22 mouse cellular contexts compared by ENCODE assay signal in genomic region chr1:155090736-155091135, GRCm38 (mm10). TPM values are rescaled to one million over a fixed set of nuclear protein-coding genes. Genes with fewer than 3 reads are reported as not detected.
DNase-seq lines count a peak whose midpoint lies in the region; ATAC-seq and TF ChIP-seq lines count a peak whose summit lies in the region.
"Had no signal": no experiment of that assay in that cellular context is flagged by ENCODE, and none has a peak within 500 bp of the region (broad histone marks: within the 10 kb centered on the region; RNA-seq: fewer than 3 reads in every experiment).

No protein-coding gene starts in this region.

- H3K9ac ChIP-seq in stomach, embryonic 15.5 days = no peak overlapping the region
- no peak overlapping the region for H3K9ac ChIP-seq in stomach, postnatal 0 days (ENCODE audit: low read length)
- H3K9ac ChIP-seq in limb, embryonic 13.5 days = no peak overlapping the region
- no peak overlapping the region for H3K9ac ChIP-seq in midbrain, embryonic 15.5 days
- H3K9ac ChIP-seq: forebrain, postnatal 0 days; hindbrain, embryonic 13.5 days; liver, embryonic 14.5 days; lung, embryonic 14.5 days had no signal

- ATAC-seq in stomach, embryonic 15.5 days (ENCODE audit: insufficient read depth, low FRiP score, low read depth) = no peak
- no peak for ATAC-seq in stomach, postnatal 0 days (ENCODE audit: low FRiP score, low TSS enrichment)
- ATAC-seq in limb, embryonic 13.5 days (ENCODE audit: low FRiP score, low read depth) = no peak
- ATAC-seq in midbrain, embryonic 15.5 days (replicated peaks) = no peak
- ATAC-seq: forebrain, postnatal 0 days had no signal

- no peaks in the 10 kb centered on the region for H3K9me3 ChIP-seq in stomach, embryonic 15.5 days
- no peaks in the 10 kb centered on the region for H3K9me3 ChIP-seq in stomach, postnatal 0 days (ENCODE audit: control insufficient read depth, low read length)
- no peaks in the 10 kb centered on the region for H3K9me3 ChIP-seq in embryonic facial prominence, embryonic 10.5 days
- no peaks in the 10 kb centered on the region for H3K9me3 ChIP-seq in limb, embryonic 13.5 days
- no peaks in the 10 kb centered on the region for H3K9me3 ChIP-seq in midbrain, embryonic 15.5 days
- H3K9me3 ChIP-seq: hindbrain, embryonic 13.5 days; midbrain, embryonic 10.5 days had no signal

- H3K36me3 ChIP-seq in stomach, embryonic 15.5 days = no peaks in the 10 kb centered on the region
- H3K36me3 ChIP-seq in stomach, postnatal 0 days (ENCODE audit: control insufficient read depth, insufficient read depth, low read length) = no peaks in the 10 kb centered on the region
- peaks cover 10% of the 10 kb centered on the region for H3K36me3 ChIP-seq in embryonic facial prominence, embryonic 10.5 days (replicated peaks)
- peaks cover 7% of the 10 kb centered on the region for H3K36me3 ChIP-seq in limb, embryonic 13.5 days
- no peaks in the 10 kb centered on the region for H3K36me3 ChIP-seq in midbrain, embryonic 15.5 days (replicated peaks)
- H3K36me3 ChIP-seq: hindbrain, embryonic 13.5 days had no signal

- no peak for TF ChIP-seq CTCF in stomach, postnatal 0 days (IDR thresholded peaks at IDR 0.05; ENCODE audit: low read depth)

- WGBS in stomach, embryonic 15.5 days = 65% methylated on average over 1 of the region's 1 CpGs
- WGBS in stomach, postnatal 0 days = 65% methylated on average over 1 of the region's 1 CpGs
- 80% methylated on average over 1 of the region's 1 CpGs for WGBS in embryonic facial prominence, embryonic 10.5 days
- WGBS in limb, embryonic 13.5 days = 58% methylated on average over 1 of the region's 1 CpGs
- 88% methylated on average over 1 of the region's 1 CpGs for WGBS in midbrain, embryonic 15.5 days

- peaks cover 56% of the 10 kb centered on the region for H3K4me1 ChIP-seq in stomach, embryonic 15.5 days
- H3K4me1 ChIP-seq in stomach, postnatal 0 days (replicated peaks; ENCODE audit: control insufficient read depth, insufficient read depth) = peaks cover 34% of the 10 kb centered on the region
- H3K4me1 ChIP-seq in embryonic facial prominence, embryonic 10.5 days = peaks cover 60% of the 10 kb centered on the region
- H3K4me1 ChIP-seq in limb, embryonic 13.5 days = peaks cover 81% of the 10 kb centered on the region
- H3K4me1 ChIP-seq in midbrain, embryonic 15.5 days = peaks cover 45% of the 10 kb centered on the region

- H3K27ac ChIP-seq in stomach, embryonic 15.5 days = 0 out of 2 replicates have a peak overlapping the region, but pooled peaks have one; percentile 0
- no peak overlapping the region for H3K27ac ChIP-seq in stomach, postnatal 0 days (replicated peaks)
- 0 out of 2 replicates have a peak overlapping the region, but pooled peaks have one; percentile 14 for H3K27ac ChIP-seq in embryonic facial prominence, embryonic 10.5 days (replicated peaks)
- H3K27ac ChIP-seq in limb, embryonic 13.5 days = 0 out of 2 replicates have a peak overlapping the region, but pooled peaks have one; percentile 22
- H3K27ac ChIP-seq in midbrain, embryonic 15.5 days = no peak overlapping the region
- H3K27ac ChIP-seq: hindbrain, embryonic 13.5 days; liver, embryonic 14.5 days had no signal

- no peak overlapping the region for H3K4me3 ChIP-seq in stomach, embryonic 15.5 days (replicated peaks)
- H3K4me3 ChIP-seq in stomach, postnatal 0 days (ENCODE audit: low read depth, low read length) = no peak overlapping the region
- no peak overlapping the region for H3K4me3 ChIP-seq in embryonic facial prominence, embryonic 10.5 days
- H3K4me3 ChIP-seq in limb, embryonic 13.5 days = no peak overlapping the region
- no peak overlapping the region for H3K4me3 ChIP-seq in midbrain, embryonic 15.5 days
- H3K4me3 ChIP-seq: heart, adult 2 months; hindbrain, embryonic 13.5 days; midbrain, embryonic 10.5 days had no signal

- H3K27me3 ChIP-seq in stomach, embryonic 15.5 days (replicated peaks) = no peaks in the 10 kb centered on the region
- no peaks in the 10 kb centered on the region for H3K27me3 ChIP-seq in stomach, postnatal 0 days (ENCODE audit: control insufficient read depth, insufficient read depth, low read length)
- H3K27me3 ChIP-seq in embryonic facial prominence, embryonic 10.5 days (replicated peaks; ENCODE audit: low read depth, poor library complexity, severe bottlenecking) = peaks cover 13% of the 10 kb centered on the region
- H3K27me3 ChIP-seq in limb, embryonic 13.5 days = no peaks in the 10 kb centered on the region
- H3K27me3 ChIP-seq in midbrain, embryonic 15.5 days (replicated peaks) = no peaks in the 10 kb centered on the region
- H3K27me3 ChIP-seq: hindbrain, embryonic 13.5 days had no signal

- H3K4me2 ChIP-seq in stomach, embryonic 15.5 days = no peak overlapping the region
- no peak overlapping the region for H3K4me2 ChIP-seq in stomach, postnatal 0 days (replicated peaks; ENCODE audit: low read depth)
- no peak overlapping the region for H3K4me2 ChIP-seq in limb, embryonic 13.5 days (replicated peaks)
- no peak overlapping the region for H3K4me2 ChIP-seq in midbrain, embryonic 15.5 days
- H3K4me2 ChIP-seq: hindbrain, embryonic 13.5 days had no signal

- no peak for TF ChIP-seq EP300 in stomach, postnatal 0 days (optimal IDR thresholded peaks at IDR 0.05)

- no peak for DNase-seq in stomach, postnatal 0 days (ENCODE audit: low spot score)
- DNase-seq in embryonic facial prominence, embryonic 10.5 days (ENCODE audit: low spot score) = no peak
- no peak for DNase-seq in thymus, postnatal 14 days
- DNase-seq in lung, postnatal 36 days = no peak
- DNase-seq: adrenal gland, postnatal 25 days; cerebellum, adult 11 months; cerebellum, postnatal 10 days; forebrain, postnatal 0 days; gastrocnemius, postnatal 36 days; heart, postnatal 36 days; kidney, adult 11 months; kidney, postnatal 14 days; lung, embryonic 14.5 days; thymus, adult 18-20 months; thymus, postnatal 4 days had no signal

RNA-seq across cellular contexts. Expression of gene Ier5, which starts 8.7 kb away (rescaled TPM):
- 5.8 TPM in 2 replicates for polyA plus RNA-seq in stomach, embryonic 15.5 days (2015; fragmentation: Nextera tagmentation; extraction: Ambion mirVana)
- polyA plus RNA-seq in stomach, postnatal 0 days (2015; fragmentation: Nextera tagmentation; extraction: Ambion mirVana) = 7.3 and 11.2 TPM in 2 replicates
- polyA plus RNA-seq in embryonic facial prominence, embryonic 10.5 days (2016; fragmentation: Nextera tagmentation; extraction: Ambion mirVana) = 4.4 TPM in 2 replicates
- polyA plus RNA-seq in limb, embryonic 13.5 days (2015; fragmentation: Nextera tagmentation; extraction: Ambion mirVana) = 5.8 and 6.0 TPM in 2 replicates
- 7.2 and 9.4 TPM in 2 replicates for polyA plus RNA-seq in midbrain, embryonic 15.5 days (2015; fragmentation: Nextera tagmentation; extraction: Ambion mirVana)

RNA-seq across cellular contexts. Expression of gene Mr1, which starts 55.9 kb away (rescaled TPM):
- polyA plus RNA-seq in stomach, embryonic 15.5 days (2015; fragmentation: Nextera tagmentation; extraction: Ambion mirVana) = 6.4 and 7.8 TPM in 2 replicates
- polyA plus RNA-seq in stomach, postnatal 0 days (2015; fragmentation: Nextera tagmentation; extraction: Ambion mirVana) = 4.2 and 4.3 TPM in 2 replicates
- polyA plus RNA-seq in embryonic facial prominence, embryonic 10.5 days (2016; fragmentation: Nextera tagmentation; extraction: Ambion mirVana) = 1.2 and 1.4 TPM in 2 replicates
- polyA plus RNA-seq in limb, embryonic 13.5 days (2015; fragmentation: Nextera tagmentation; extraction: Ambion mirVana) = 7.6 and 7.7 TPM in 2 replicates
- 0.71 and 1.2 TPM in 2 replicates for polyA plus RNA-seq in midbrain, embryonic 15.5 days (2015; fragmentation: Nextera tagmentation; extraction: Ambion mirVana)

Comparison
In these comparisons a context has a peak if more than half of its experiments do, and no peak if none do; other contexts are left out.
1. H3K27ac ChIP-seq: peak in stomach, embryonic 15.5 days (single experiment), embryonic facial prominence, embryonic 10.5 days (single experiment) and limb, embryonic 13.5 days (single experiment); none in stomach, postnatal 0 days (single experiment) and midbrain, embryonic 15.5 days (single experiment).